Mouse (Mus musculus) heart, embryonic 10.5 days (tissue): Measurements from ENCODE around the gene Pgm5. TPM values are rescaled to one million over a fixed set of nuclear protein-coding genes. Genes with fewer than 3 reads are reported as not detected.
A peak's percentile ranks its signal among the peaks of the same experiment; 100 is the strongest.

Source experiments
- DNase-seq: peaks from one replicate; pipeline ENCODE4 v3.0.0-alpha.2; 2017; ENCODE audit warnings: low spot score
- H3K27ac ChIP-seq: fragments of 300-500 bp; sonication (generic); 2 replicates; pipeline ENCODE4 v1.5.1; 2016; ENCODE audit warnings: mild to moderate bottlenecking
- H3K27me3 ChIP-seq: fragments of 300-500 bp; sonication (generic); 2 replicates; pipeline ENCODE4 v1.6.1; 2016; ENCODE audit warnings: mild to moderate bottlenecking; ENCODE audit not compliant: poor library complexity, insufficient read depth, severe bottlenecking
- H3K36me3 ChIP-seq: fragments of 300-500 bp; sonication (generic); 2 replicates; pipeline ENCODE4 v1.6.1; 2016; ENCODE audit warnings: mild to moderate bottlenecking, moderate library complexity
- H3K4me1 ChIP-seq: fragments of 300-500 bp; sonication (generic); 2 replicates; pipeline ENCODE4 v1.6.1; 2016; ENCODE audit warnings: mild to moderate bottlenecking
- H3K4me3 ChIP-seq: fragments of 300-500 bp; sonication (generic); 2 replicates; pipeline ENCODE4 v1.5.1; 2016; ENCODE audit warnings: mild to moderate bottlenecking, moderate library complexity
- H3K9me3 ChIP-seq: fragments of 300-500 bp; sonication (generic); 2 replicates; pipeline ENCODE4 v1.6.1; 2016; ENCODE audit warnings: mild to moderate bottlenecking, moderate library complexity
- WGBS: fragments of 180-500 bp; shearing (Covaris S2); methylation state at CpG from one replicate; pipeline ENCODE4 v1.1.7; 2016; 5-methylcytosine and 5-hydroxymethylcytosine counted together
- polyA plus RNA-seq: library from polyadenylated mRNA; unstranded; fragments of >200 nt; fragmentation: Nextera tagmentation; extraction: Ambion mirVana; gene quantifications from 2 replicates; pipeline ENCODE4 v1.2.1, GENCODE M21; 2016

Gene Pgm5
- polyA plus RNA-seq = 3.2 and 3.6 TPM in 2 replicates

GRCm38 (mm10) chr19:24861612-24862451, at the start of gene Pgm5:
TSS of gene Pgm5 (minus strand) at chr19:24861855.
- peaks cover 20% of the 10 kb centered on the region for H3K27me3 ChIP-seq
- H3K4me1 ChIP-seq = peaks cover 25% of the 10 kb centered on the region
- H3K9me3 ChIP-seq = no peaks in the 10 kb centered on the region
- peak within 1 kb of the TSS; percentile 93 for H3K27ac ChIP-seq
- 2% methylated on average over 37 of the region's 39 CpGs for WGBS
- no peaks in the 10 kb centered on the region for H3K36me3 ChIP-seq
- H3K4me3 ChIP-seq = peak within 1 kb of the TSS; percentile 76
- DNase-seq = peak; percentile 82

GRCm38 (mm10) chr19:24908385-24909155, 46.9 kb upstream of the Pgm5 start:
- Histone ChIP-seq H3K9me3 (no peaks in the 10 kb centered on the region), H3K4me3 (no peak overlapping the region), H3K36me3 (no peaks in the 10 kb centered on the region), H3K4me1 (no peaks in the 10 kb centered on the region), H3K27ac (no peak overlapping the region), H3K27me3 (peaks cover 24% of the 10 kb centered on the region)
- 85% methylated on average over 3 of the region's 3 CpGs for WGBS
- DNase-seq = peak; percentile 53

GRCm38 (mm10) chr19:24907655-24908054, 46.0 kb upstream of the Pgm5 start:
- H3K4me1 ChIP-seq = no peaks in the 10 kb centered on the region
- no peaks in the 10 kb centered on the region for H3K9me3 ChIP-seq
- no peak for DNase-seq
- no peak overlapping the region for H3K27ac ChIP-seq
- peaks cover 33% of the 10 kb centered on the region for H3K27me3 ChIP-seq
- H3K36me3 ChIP-seq = no peaks in the 10 kb centered on the region
- no peak overlapping the region for H3K4me3 ChIP-seq
- 83% methylated on average over 6 of the region's 6 CpGs for WGBS

GRCm38 (mm10) chr19:24902821-24903220, 41.2 kb upstream of the Pgm5 start:
- Histone ChIP-seq H3K4me3 (no peak overlapping the region), H3K27ac (no peak overlapping the region), H3K9me3 (no peaks in the 10 kb centered on the region), H3K36me3 (no peaks in the 10 kb centered on the region), H3K27me3 (peaks cover 77% of the 10 kb centered on the region), H3K4me1 (peaks cover 15% of the 10 kb centered on the region)
- 47% methylated on average over 2 of the region's 2 CpGs for WGBS
- peak; percentile 56 for DNase-seq

GRCm38 (mm10) chr19:24902256-24902655, 40.6 kb upstream of the Pgm5 start:
- Histone ChIP-seq H3K4me3 (no peak overlapping the region), H3K27me3 (peaks cover 83% of the 10 kb centered on the region)

GRCm38 (mm10) chr19:24901666-24902065, 40.0 kb upstream of the Pgm5 start:
- DNase-seq = peak; percentile 45
- H3K4me3 ChIP-seq = no peak overlapping the region
- no peaks in the 10 kb centered on the region for H3K36me3 ChIP-seq
- H3K4me1 ChIP-seq = peaks cover 27% of the 10 kb centered on the region
- WGBS = 13% methylated on average over 3 of the region's 3 CpGs
- H3K27me3 ChIP-seq = peaks cover 86% of the 10 kb centered on the region
- no peaks in the 10 kb centered on the region for H3K9me3 ChIP-seq
- no peak overlapping the region for H3K27ac ChIP-seq

More at GRCm38 (mm10) chr19:24902256-24902655, 40.6 kb upstream of the Pgm5 start:
- WGBS = 4% methylated on average over 2 of the region's 2 CpGs
- Histone ChIP-seq H3K9me3 (no peaks in the 10 kb centered on the region), H3K36me3 (no peaks in the 10 kb centered on the region), H3K27ac (no peak overlapping the region), H3K4me1 (peaks cover 21% of the 10 kb centered on the region)
- DNase-seq = peak; percentile 19

- H3K27me3 ChIP-seq = peaks cover 94% of the 10 kb centered on the region
- H3K36me3 ChIP-seq = no peaks in the 10 kb centered on the region
- WGBS = under 1% methylated on average over 27 of the region's 27 CpGs
- H3K9me3 ChIP-seq = no peaks in the 10 kb centered on the region
- 0 out of 2 replicates have a peak within 1 kb of the TSS, but pooled peaks have one; percentile 9 for H3K27ac ChIP-seq
- peak; percentile 47 for DNase-seq
- peaks cover 27% of the 10 kb centered on the region for H3K4me1 ChIP-seq
- peak within 1 kb of the TSS; percentile 61 for H3K4me3 ChIP-seq
Measured at GRCm38 (mm10) chr19:24900581-24901220, 39.0 kb upstream of the Pgm5 start, which contains the start of gene Foxd4. TSS of gene Foxd4 (minus strand) at chr19:24901197.

- Histone ChIP-seq H3K27ac (0 out of 2 replicates have a peak overlapping the region, but pooled peaks have one; percentile 9), H3K4me3 (peak overlapping the region; percentile 61), H3K27me3 (peaks cover 96% of the 10 kb centered on the region), H3K36me3 (no peaks in the 10 kb centered on the region), H3K4me1 (peaks cover 27% of the 10 kb centered on the region), H3K9me3 (no peaks in the 10 kb centered on the region)
- WGBS = under 1% methylated on average over 84 of the region's 84 CpGs
- peak; percentile 78 for DNase-seq
Measured at GRCm38 (mm10) chr19:24899578-24900544, 38.2 kb upstream of the Pgm5 start.

- peaks cover 88% of the 10 kb centered on the region for H3K27me3 ChIP-seq
- no peak overlapping the region for H3K27ac ChIP-seq
- H3K36me3 ChIP-seq = no peaks in the 10 kb centered on the region
- H3K4me1 ChIP-seq = peaks cover 27% of the 10 kb centered on the region
- WGBS = 4% methylated on average over 34 of the region's 34 CpGs
- H3K9me3 ChIP-seq = no peaks in the 10 kb centered on the region
- peak overlapping the region; percentile 61 for H3K4me3 ChIP-seq
- no peak for DNase-seq
Measured at GRCm38 (mm10) chr19:24898737-24899577, 37.3 kb upstream of the Pgm5 start.

GRCm38 (mm10) chr19:24897896-24898736, 36.5 kb upstream of the Pgm5 start:
- Histone ChIP-seq H3K9me3 (no peaks in the 10 kb centered on the region), H3K27ac (no peak overlapping the region), H3K4me1 (peaks cover 27% of the 10 kb centered on the region), H3K4me3 (peak overlapping the region; percentile 52), H3K36me3 (no peaks in the 10 kb centered on the region), H3K27me3 (peaks cover 79% of the 10 kb centered on the region)
- 2% methylated on average over 20 of the region's 20 CpGs for WGBS
- DNase-seq = peak; percentile 73
